Mouse (Mus musculus) CH12.LX (cell line): ENCODE measurements around the gene Cwc27. TPM values are rescaled to one million over a fixed set of nuclear protein-coding genes. Genes with fewer than 3 reads are reported as not detected.

Source experiments
- DNase-seq: peaks from one replicate; pipeline ENCODE4 v3.0.0-alpha.2; 2013; ENCODE audit errors: extremely low read depth
- H3K27ac ChIP-seq: 2 replicates; pipeline ENCODE4 v1.5.1; 2012; ENCODE audit warnings: low read depth, mild to moderate bottlenecking, control low read depth, moderate library complexity; ENCODE audit not compliant: insufficient read depth
- H3K27me3 ChIP-seq: replicated peaks from 2 replicates; pipeline ENCODE3; 2012; ENCODE audit warnings: inconsistent platforms
- H3K36me3 ChIP-seq, 2 experiments: replicated peaks in 1 of 2; 2 replicates each; pipeline versions ENCODE3 to v1.6.1; 2012; ENCODE audit warnings: inconsistent platforms in 1 of 2, low read length in 1 of 2, mild to moderate bottlenecking in 1 of 2, mixed read lengths in 1 of 2, moderate library complexity in 1 of 2; ENCODE audit not compliant: control insufficient read depth in 1 of 2, insufficient read depth in 1 of 2
- H3K4me1 ChIP-seq, 2 experiments: 2 replicates each; pipeline ENCODE4 v1.6.1; 2012; ENCODE audit warnings: inconsistent platforms in 1 of 2, moderate library complexity in 1 of 2; ENCODE audit not compliant: insufficient read depth in 2 of 2, control insufficient read depth in 1 of 2
- H3K4me2 ChIP-seq: 2 replicates; pipeline ENCODE4 v1.6.1; 2012; ENCODE audit warnings: low read depth, mild to moderate bottlenecking, control low read depth; ENCODE audit not compliant: poor library complexity, insufficient read depth, severe bottlenecking
- H3K4me3 ChIP-seq, 3 experiments: fragments of 150-350 bp in 1 of 3; sonication (generic) in 1 of 3; replicated peaks in 1 of 3; 2 replicates each; pipeline versions ENCODE3 to v1.5.1; 2011 to 2012; ENCODE audit warnings: low read depth in 2 of 3, low read length in 2 of 3, mild to moderate bottlenecking in 2 of 3, moderate library complexity in 2 of 3, control low read depth in 1 of 3, improper control_type of control experiment in 1 of 3, inconsistent platforms in 1 of 3, mixed read lengths in 1 of 3; ENCODE audit not compliant: poor library complexity in 1 of 3
- H3K79me2 ChIP-seq: replicated peaks from 2 replicates; pipeline ENCODE4 v1.6.1; 2012; ENCODE audit warnings: mild to moderate bottlenecking, moderate library complexity; ENCODE audit not compliant: control insufficient read depth, poor library complexity, insufficient read depth, severe bottlenecking; ENCODE audit errors: extremely low read depth
- H3K9ac ChIP-seq: 2 replicates; pipeline ENCODE4 v1.6.1; 2012; ENCODE audit warnings: low read depth, mild to moderate bottlenecking, control low read depth, moderate library complexity; ENCODE audit not compliant: insufficient read depth
- H3K9me3 ChIP-seq: replicated peaks from 2 replicates; pipeline ENCODE3; 2012; ENCODE audit warnings: low read length, inconsistent platforms, mixed read lengths
- CHD2 ChIP-seq: IDR thresholded peaks from 2 replicates; pipeline ENCODE4 v1.6.1; 2011; ENCODE audit warnings: low read length, improper control_type of control experiment
- GABPA ChIP-seq: IDR thresholded peaks from 2 replicates; pipeline ENCODE4 v1.6.1; 2012; ENCODE audit warnings: low read depth, low read length, improper control_type of control experiment, inconsistent platforms; ENCODE audit not compliant: insufficient replicate concordance
- HCFC1 ChIP-seq: IDR thresholded peaks from 2 replicates; pipeline ENCODE4 v1.6.1; 2012; ENCODE audit warnings: low read depth, mild to moderate bottlenecking, inconsistent platforms, low read length, improper control_type of control experiment
- IRF4 ChIP-seq: IDR thresholded peaks from 2 replicates; pipeline ENCODE4 v1.6.1; 2014; ENCODE audit warnings: low read depth, mild to moderate bottlenecking, inconsistent platforms, low read length, improper control_type of control experiment
- JUND ChIP-seq: conservative IDR thresholded peaks from 2 replicates; pipeline ENCODE4 v1.6.1; 2011; ENCODE audit warnings: low read depth, low read length, improper control_type of control experiment
- MAFK ChIP-seq: IDR thresholded peaks from 2 replicates; pipeline ENCODE4 v1.6.1; 2011; ENCODE audit warnings: low read length, improper control_type of control experiment; ENCODE audit not compliant: insufficient replicate concordance
- MAZ ChIP-seq: IDR thresholded peaks from 2 replicates; pipeline ENCODE4 v1.6.1; 2012; ENCODE audit warnings: low read depth, mild to moderate bottlenecking, inconsistent platforms, low read length, improper control_type of control experiment, moderate library complexity
- MEF2A ChIP-seq: IDR thresholded peaks from 2 replicates; pipeline ENCODE4 v1.6.1; 2014; ENCODE audit warnings: low read depth, mild to moderate bottlenecking, inconsistent platforms, low read length, improper control_type of control experiment, borderline replicate concordance
- NRF1 ChIP-seq: IDR thresholded peaks from 2 replicates; pipeline ENCODE4 v1.6.1; 2014; ENCODE audit warnings: low read depth, mild to moderate bottlenecking, inconsistent platforms, low read length, improper control_type of control experiment, moderate library complexity
- POLR2A ChIP-seq: IDR thresholded peaks from 2 replicates; pipeline ENCODE4 v1.6.1; 2011; ENCODE audit warnings: low read depth, mild to moderate bottlenecking, improper control_type of control experiment, low read length
- POLR2AphosphoS2 ChIP-seq: IDR thresholded peaks from 2 replicates; pipeline ENCODE4 v1.6.1; 2011; ENCODE audit warnings: low read depth, low read length, improper control_type of control experiment
- SIN3A ChIP-seq: IDR thresholded peaks from 2 replicates; pipeline ENCODE4 v1.6.1; 2012; ENCODE audit warnings: low read length, improper control_type of control experiment, inconsistent platforms
- SMC3 ChIP-seq: IDR thresholded peaks from 2 replicates; pipeline ENCODE4 v1.6.1; 2011; ENCODE audit warnings: low read depth, low read length, improper control_type of control experiment
- ZC3H11A ChIP-seq: IDR thresholded peaks from 2 replicates; pipeline ENCODE4 v1.6.1; 2012; ENCODE audit warnings: low read depth, mild to moderate bottlenecking, inconsistent platforms, low read length, improper control_type of control experiment
- ZMIZ1 ChIP-seq: IDR thresholded peaks from 2 replicates; pipeline ENCODE4 v1.6.1; 2012; ENCODE audit warnings: low read depth, mild to moderate bottlenecking, inconsistent platforms, low read length, improper control_type of control experiment
- ZNF384 ChIP-seq: IDR thresholded peaks from 2 replicates; pipeline ENCODE4 v1.6.1; 2012; ENCODE audit warnings: low read depth, low read length, improper control_type of control experiment, inconsistent platforms
- dilution Hi-C: fragments of 300-500 bp; cut with MboI; formaldehyde crosslinking; loops from 2 replicates; pipeline ENCODE4 v1.14.3; 2020; ENCODE audit warnings: low sequenced_read_pairs; ENCODE audit not compliant: extremely low pct_unique_long_range_greater_than_20kb, extremely low pct_ligation_motif_present
- in situ Hi-C: fragments of 300-500 bp; cut with MboI; formaldehyde crosslinking; loops from 3 replicates; pipeline ENCODE4 v1.14.3; 2019; ENCODE audit warnings: low sequenced_read_pairs, low pct_ligation_motif_present, low pct_unique_long_range_greater_than_20kb, mixed read lengths
- polyA plus RNA-seq: library from polyadenylated mRNA; unstranded; fragments of >175 nt; gene quantifications from 2 replicates; pipeline ENCODE4 v1.2.1, GENCODE M21; 2012; ENCODE audit warnings: low read depth; ENCODE audit not compliant: insufficient read length
- total RNA-seq, 2 experiments: library from RNA; depleted of rRNA; stranded (reverse); fragments of 300-350 nt in 1 of 2; fragments of >200 nt in 1 of 2; gene quantifications; 2 replicates each; pipeline ENCODE4 v1.2.3; 2012 to 2014

Cwc27 gene
- total and polyA plus RNA-seq, 3 experiments: 24.9 to 38.4 (median 26.0) TPM

- H3K4me3 ChIP-seq: no peak overlapping the region
- no peaks in the 10 kb centered on the region for H3K27me3 ChIP-seq
- H3K9me3 ChIP-seq: no peaks in the 10 kb centered on the region
- peaks cover 12 to 41% of the 10 kb centered on the region in 2 experiments for H3K36me3 ChIP-seq
- H3K79me2 ChIP-seq: no peaks in the 10 kb centered on the region
- no peak for TF ChIP-seq MEF2A
- no peak for TF ChIP-seq NRF1
- no peak for TF ChIP-seq MAZ
- TF ChIP-seq ZMIZ1: no peak
- TF ChIP-seq CHD2: no peak
- no peak for TF ChIP-seq MAFK
- no peak for TF ChIP-seq SIN3A
- TF ChIP-seq ZC3H11A: no peak
- no peak for TF ChIP-seq POLR2AphosphoS2
- TF ChIP-seq HCFC1: no peak
- TF ChIP-seq IRF4: no peak
- TF ChIP-seq, all 38 proteins: peak for 0
- dilution Hi-C loops: no loop called here
- DNase-seq: no peak
- no peak overlapping the region for H3K27ac ChIP-seq
- in situ Hi-C loops: no loop called here
- no peaks in the 10 kb centered on the region for H3K4me1 ChIP-seq
- no peak overlapping the region for H3K4me2 ChIP-seq
- H3K9ac ChIP-seq: no peak overlapping the region
Measured at GRCm38 (mm10) chr13:104632427-104633167, 184.3 kb downstream of the Cwc27 start.

DNA sequence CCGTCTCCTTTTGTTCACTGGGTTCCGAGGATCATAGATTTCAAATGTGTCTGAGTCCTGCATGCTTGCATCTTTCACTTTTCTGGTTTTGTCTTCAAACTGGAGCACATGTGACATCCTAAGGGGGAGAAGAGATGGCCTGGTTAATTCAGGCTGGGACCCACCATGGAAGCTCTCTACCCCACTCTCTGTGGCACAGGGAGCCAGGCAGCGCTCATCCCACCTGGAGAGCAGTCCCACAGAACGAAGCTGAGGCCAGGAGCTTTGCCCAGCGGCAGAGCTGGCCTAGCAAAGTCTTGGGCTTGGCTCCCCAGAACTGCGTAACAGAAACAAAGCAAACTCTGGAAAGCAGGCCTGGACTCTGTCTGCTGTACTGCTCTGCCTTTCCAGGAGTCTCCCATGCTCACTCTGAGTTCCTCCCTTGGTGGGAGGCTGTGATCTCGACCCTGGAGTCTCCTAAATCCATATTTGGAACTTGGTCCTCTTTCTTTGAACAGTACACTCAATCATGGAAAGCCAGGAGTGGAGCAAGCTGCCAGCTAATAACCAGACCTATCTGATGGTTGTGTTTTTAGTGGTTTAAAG lies 185.2 kb downstream of the Cwc27 start:
- H3K27ac ChIP-seq: no peak overlapping the region
- TF ChIP-seq POLR2A (no peak), GABPA (no peak), NRF1 (no peak), JUND (no peak), CHD2 (no peak), ZC3H11A (no peak), SMC3 (no peak), ZNF384 (no peak)
- in situ Hi-C loops (no loop called here), dilution Hi-C loops (no loop called here)
- H3K4me3 ChIP-seq: no peak overlapping the region
- H3K27me3 ChIP-seq: no peaks in the 10 kb centered on the region
- no peaks in the 10 kb centered on the region for H3K4me1 ChIP-seq
- H3K9me3 ChIP-seq: no peaks in the 10 kb centered on the region
- no peaks in the 10 kb centered on the region for H3K79me2 ChIP-seq
- DNase-seq: no peak
- H3K9ac ChIP-seq: no peak overlapping the region
- no peak overlapping the region for H3K4me2 ChIP-seq
- H3K36me3 ChIP-seq: peaks cover 12 to 47% of the 10 kb centered on the region in 2 experiments
